In the genomic region with DNA sequence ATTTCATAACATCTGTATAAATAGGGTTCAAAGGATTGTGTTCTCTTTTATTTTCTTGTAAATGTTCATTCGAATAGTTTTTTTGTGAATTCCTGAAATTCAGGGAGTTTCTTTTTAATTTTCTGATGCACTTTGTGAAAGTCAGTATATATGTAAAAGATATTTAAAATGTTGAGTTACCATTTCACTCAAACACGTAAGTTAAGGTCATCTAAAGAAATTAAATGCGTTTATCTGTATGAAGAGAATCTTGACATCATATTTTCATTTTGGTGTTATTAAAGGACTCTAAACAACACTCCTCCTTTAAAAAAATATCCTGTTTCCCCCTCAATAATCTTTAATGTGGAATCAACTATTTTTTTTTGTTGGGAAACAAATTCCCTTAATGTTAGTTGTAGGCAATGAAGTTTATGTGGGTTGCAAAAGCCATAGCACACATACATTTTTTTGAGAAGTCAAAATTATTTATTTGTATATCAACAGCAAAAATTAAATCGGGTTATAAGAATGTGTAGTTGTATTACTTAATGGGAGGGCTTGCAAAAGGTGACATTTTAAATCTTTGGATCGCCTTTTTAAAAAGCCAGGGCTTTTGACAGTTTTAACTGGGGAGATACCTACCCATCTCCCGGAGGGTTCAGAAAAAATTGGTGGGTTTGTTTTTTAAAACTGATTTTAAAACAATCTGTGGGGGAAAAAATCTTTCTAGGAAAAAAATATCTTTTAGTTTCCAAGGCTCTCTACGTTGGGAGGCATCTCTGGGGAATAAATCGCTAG, we compare ENCODE assay signal across 16 mouse cellular contexts. TPM values are rescaled to one million over a fixed set of nuclear protein-coding genes. Genes with fewer than 3 reads are reported as not detected.
A peak's percentile ranks its signal among the peaks of the same experiment; 100 is the strongest.
DNase-seq lines count a peak whose midpoint lies in the region; ATAC-seq and TF ChIP-seq lines count a peak whose summit lies in the region.
"Had no signal": no experiment of that assay in that cellular context is flagged by ENCODE, and none has a peak within 500 bp of the region (broad histone marks: within the 10 kb centered on the region; RNA-seq: fewer than 3 reads in every experiment).

No protein-coding gene starts in this region.

- WGBS in forebrain, embryonic 11.5 days = 9% methylated on average over 8 of the region's 8 CpGs
- 9% methylated on average over 8 of the region's 8 CpGs for WGBS in forebrain, embryonic 10.5 days
- WGBS in forebrain, embryonic 15.5 days = 9% methylated on average over 8 of the region's 8 CpGs
- WGBS in midbrain, embryonic 15.5 days = 10% methylated on average over 8 of the region's 8 CpGs
- WGBS in cerebellum, adult 2 months = 16% methylated on average over 8 of the region's 8 CpGs

- H3K36me3 ChIP-seq in forebrain, embryonic 11.5 days (ENCODE audit: control insufficient read depth, insufficient read depth, low read length) = no peaks in the 10 kb centered on the region
- H3K36me3 ChIP-seq in forebrain, embryonic 10.5 days (replicated peaks) = no peaks in the 10 kb centered on the region
- no peaks in the 10 kb centered on the region for H3K36me3 ChIP-seq in CH12.LX (replicated peaks in 1 of 2; ENCODE audit: control insufficient read depth in 1 of 2, insufficient read depth in 1 of 2, low read length in 1 of 2)
- no peaks in the 10 kb centered on the region for H3K36me3 ChIP-seq in forebrain, embryonic 15.5 days
- no peaks in the 10 kb centered on the region for H3K36me3 ChIP-seq in midbrain, embryonic 15.5 days (replicated peaks)
- H3K36me3 ChIP-seq: neural tube, embryonic 12.5 days had no signal

- TF ChIP-seq EP300 in CH12.LX (IDR thresholded peaks at IDR 0.05; ENCODE audit: low read length) = no peak

- TF ChIP-seq CTCF in CH12.LX (conservative IDR thresholded peaks at IDR 0.05 in 1 of 2, IDR thresholded peaks at IDR 0.05 in 1 of 2; ENCODE audit: low read depth in 2 of 2, low read length in 2 of 2) = no peak
- TF ChIP-seq CTCF in cerebellum, adult 2 months (IDR thresholded peaks at IDR 0.05; ENCODE audit: borderline replicate concordance, insufficient read depth, low read depth, low read length) = no peak

- no peak for DNase-seq in forebrain, embryonic 11.5 days (ENCODE audit: low spot score)
- DNase-seq in forebrain, embryonic 10.5 days (ENCODE audit: extremely low spot score, low spot score) = no peak
- DNase-seq in CH12.LX (ENCODE audit: extremely low read depth) = no peak
- no peak for DNase-seq in layer of hippocampus, postnatal 14 days (ENCODE audit: low spot score in 2 of 2)
- no peak for DNase-seq in cerebellum, adult 2 months
- DNase-seq in lung, adult 18-20 months = no peak
- DNase-seq: kidney, adult 18-20 months; right cerebral cortex, adult 18-20 months had no signal

- peaks cover 47% of the 10 kb centered on the region for H3K4me1 ChIP-seq in forebrain, embryonic 11.5 days (replicated peaks; ENCODE audit: control insufficient read depth, insufficient read depth, low read length)
- peaks cover 80% of the 10 kb centered on the region for H3K4me1 ChIP-seq in forebrain, embryonic 10.5 days
- H3K4me1 ChIP-seq in CH12.LX (ENCODE audit: control insufficient read depth in 1 of 2, insufficient read depth in 2 of 2) = peaks cover 0 to 5% of the 10 kb centered on the region in 2 experiments; a peak in 1 of 4 replicates
- peaks cover 65% of the 10 kb centered on the region for H3K4me1 ChIP-seq in forebrain, embryonic 15.5 days
- peaks cover 63% of the 10 kb centered on the region for H3K4me1 ChIP-seq in midbrain, embryonic 15.5 days
- H3K4me1 ChIP-seq in cerebellum, adult 2 months (ENCODE audit: control insufficient read depth, insufficient read depth, low read length) = no peaks in the 10 kb centered on the region

- in situ Hi-C loops in CH12.LX (cut with MboI; ENCODE audit: low pct_ligation_motif_present, low pct_unique_long_range_greater_than_20kb, low sequenced_read_pairs) = loop anchor here (25.0 kb wide), 2 partner anchors 313 to 638 kb away; no protein-coding TSS in a partner anchor

- H3K79me2 ChIP-seq in CH12.LX (replicated peaks; ENCODE audit: control insufficient read depth, extremely low read depth, insufficient read depth, poor library complexity, severe bottlenecking) = no peaks in the 10 kb centered on the region

- no peak overlapping the region for H3K9ac ChIP-seq in forebrain, embryonic 11.5 days (ENCODE audit: low read length)
- H3K9ac ChIP-seq in CH12.LX (ENCODE audit: insufficient read depth, low read depth) = no peak overlapping the region
- H3K9ac ChIP-seq in forebrain, embryonic 15.5 days (replicated peaks) = no peak overlapping the region
- no peak overlapping the region for H3K9ac ChIP-seq in midbrain, embryonic 15.5 days
- H3K9ac ChIP-seq: liver, embryonic 14.5 days had no signal

- no peak for ATAC-seq in forebrain, embryonic 11.5 days (replicated peaks; ENCODE audit: low FRiP score)
- ATAC-seq in forebrain, embryonic 15.5 days (replicated peaks) = no peak
- no peak for ATAC-seq in midbrain, embryonic 15.5 days (replicated peaks)

- H3K4me2 ChIP-seq in forebrain, embryonic 11.5 days (ENCODE audit: low read depth, low read length, severe bottlenecking) = no peak overlapping the region
- H3K4me2 ChIP-seq in CH12.LX (ENCODE audit: insufficient read depth, low read depth, poor library complexity, severe bottlenecking) = peak overlapping the region; percentile 33; the same call in 1 of the 2 replicates
- 0 out of 2 replicates have a peak overlapping the region, but pooled peaks have one; percentile 37 for H3K4me2 ChIP-seq in forebrain, embryonic 15.5 days (replicated peaks)
- H3K4me2 ChIP-seq in midbrain, embryonic 15.5 days = no peak overlapping the region

- H3K27ac ChIP-seq in forebrain, embryonic 11.5 days (ENCODE audit: low read depth, low read length) = no peak overlapping the region
- H3K27ac ChIP-seq in forebrain, embryonic 10.5 days = no peak overlapping the region
- no peak overlapping the region for H3K27ac ChIP-seq in CH12.LX (ENCODE audit: insufficient read depth, low read depth)
- peak overlapping the region; percentile 85 for H3K27ac ChIP-seq in forebrain, embryonic 15.5 days (replicated peaks)
- H3K27ac ChIP-seq in midbrain, embryonic 15.5 days = no peak overlapping the region
- no peak overlapping the region for H3K27ac ChIP-seq in cerebellum, adult 2 months (ENCODE audit: insufficient read depth, low read length)
- H3K27ac ChIP-seq: heart, adult 2 months; layer of hippocampus, adult 2 months; liver, embryonic 14.5 days; neural tube, embryonic 12.5 days had no signal

- dilution Hi-C loops in CH12.LX (cut with MboI; ENCODE audit: extremely low pct_ligation_motif_present, extremely low pct_unique_long_range_greater_than_20kb, low sequenced_read_pairs) = no loop called here

- TF ChIP-seq POLR2A in CH12.LX (IDR thresholded peaks at IDR 0.05; ENCODE audit: low read depth, low read length) = no peak
- TF ChIP-seq POLR2A in cerebellum, adult 2 months (IDR thresholded peaks at IDR 0.05; ENCODE audit: borderline replicate concordance, insufficient read depth, low read length) = no peak

- H3K4me3 ChIP-seq in forebrain, embryonic 11.5 days (ENCODE audit: low read depth, low read length) = peak overlapping the region; percentile 5; the same call in 1 of the 2 replicates
- no peak overlapping the region for H3K4me3 ChIP-seq in forebrain, embryonic 10.5 days
- peak overlapping the region in 1 of 3 experiments; percentile 34 for H3K4me3 ChIP-seq in CH12.LX (replicated peaks in 1 of 3; ENCODE audit: low read depth in 2 of 3, low read length in 2 of 3, poor library complexity in 1 of 3)
- H3K4me3 ChIP-seq in forebrain, embryonic 15.5 days = peak overlapping the region; percentile 51
- H3K4me3 ChIP-seq in midbrain, embryonic 15.5 days = peak overlapping the region; percentile 22
- H3K4me3 ChIP-seq in cerebellum, adult 2 months (replicated peaks; ENCODE audit: insufficient read depth, low read depth, low read length) = no peak overlapping the region
- H3K4me3 ChIP-seq: heart, adult 2 months had no signal

- peaks cover 73% of the 10 kb centered on the region for H3K27me3 ChIP-seq in forebrain, embryonic 11.5 days (ENCODE audit: control insufficient read depth, insufficient read depth, low read length)
- H3K27me3 ChIP-seq in forebrain, embryonic 10.5 days (ENCODE audit: poor library complexity, severe bottlenecking) = peaks cover 100% of the 10 kb centered on the region
- H3K27me3 ChIP-seq in CH12.LX (replicated peaks) = peaks cover 31% of the 10 kb centered on the region
- H3K27me3 ChIP-seq in forebrain, embryonic 15.5 days = peaks cover 26% of the 10 kb centered on the region
- H3K27me3 ChIP-seq in midbrain, embryonic 15.5 days (replicated peaks) = peaks cover 47% of the 10 kb centered on the region
- peaks cover 32% of the 10 kb centered on the region; the same call in 1 of the 2 replicates for H3K27me3 ChIP-seq in cerebellum, adult 2 months (ENCODE audit: control insufficient read depth, insufficient read depth, low read length)

- TF ChIP-seq RAD21 in CH12.LX (IDR thresholded peaks at IDR 0.05; ENCODE audit: low read depth, low read length) = no peak

- H3K9me3 ChIP-seq in forebrain, embryonic 11.5 days (ENCODE audit: control insufficient read depth, low read length) = no peaks in the 10 kb centered on the region
- H3K9me3 ChIP-seq in forebrain, embryonic 10.5 days = no peaks in the 10 kb centered on the region
- peaks cover 19% of the 10 kb centered on the region for H3K9me3 ChIP-seq in CH12.LX (replicated peaks; ENCODE audit: low read length)
- no peaks in the 10 kb centered on the region for H3K9me3 ChIP-seq in forebrain, embryonic 15.5 days
- no peaks in the 10 kb centered on the region for H3K9me3 ChIP-seq in midbrain, embryonic 15.5 days
- H3K9me3 ChIP-seq: neural tube, embryonic 12.5 days had no signal

RNA-seq across cellular contexts. Expression of a gene that starts 3.7 kb away (rescaled TPM):
- 5.5 and 8.2 TPM in 2 replicates for polyA plus RNA-seq in forebrain, embryonic 11.5 days (2014; fragmentation: Nextera tagmentation; extraction: Ambion mirVana)
- 0.94 and 1.1 TPM in 2 replicates for polyA plus RNA-seq in forebrain, embryonic 10.5 days (2016; fragmentation: Nextera tagmentation; extraction: Ambion mirVana)
- total RNA-seq in CH12.LX (2012; rRNA removed) = 0.13 and 0.55 TPM in 2 replicates
- total RNA-seq in CH12.LX (2014; rRNA removed) = not detected in 2 replicates
- not detected in 2 replicates for polyA plus RNA-seq in CH12.LX (2012; ENCODE audit: insufficient read length, low read depth)
- polyA plus RNA-seq in forebrain, embryonic 15.5 days (2015; fragmentation: Nextera tagmentation; extraction: Ambion mirVana) = 12.4 and 13.5 TPM in 2 replicates
- polyA plus RNA-seq in midbrain, embryonic 15.5 days (2015; fragmentation: Nextera tagmentation; extraction: Ambion mirVana) = 3.5 and 5.3 TPM in 2 replicates
- 1 to 10 TPM; 4.6 to 4.8 TPM for total RNA-seq in layer of hippocampus, postnatal 14 days (2021)
- polyA plus RNA-seq in cerebellum, adult 2 months (2012; rRNA removed) = 0.06 and 0.07 TPM in 2 replicates
- total RNA-seq: heart, adult 2 months; heart, postnatal 25 days had no signal
- polyA plus RNA-seq: heart, adult 2 months; spleen, adult 2 months had no signal

RNA-seq across cellular contexts. Expression of a gene that starts 37.0 kb away (rescaled TPM):
- polyA plus RNA-seq in forebrain, embryonic 11.5 days (2014; fragmentation: Nextera tagmentation; extraction: Ambion mirVana) = 11.7 and 14.0 TPM in 2 replicates
- 12.8 and 13.8 TPM in 2 replicates for polyA plus RNA-seq in forebrain, embryonic 10.5 days (2016; fragmentation: Nextera tagmentation; extraction: Ambion mirVana)
- total RNA-seq in CH12.LX (2012; rRNA removed) (6.0 and 6.6 TPM in 2 replicates), CH12.LX (2014; rRNA removed) (10.2 and 11.1 TPM in 2 replicates)
- polyA plus RNA-seq in CH12.LX (2012; ENCODE audit: insufficient read length, low read depth) = 14.8 and 19.2 TPM in 2 replicates
- 8.5 and 9.3 TPM in 2 replicates for polyA plus RNA-seq in forebrain, embryonic 15.5 days (2015; fragmentation: Nextera tagmentation; extraction: Ambion mirVana)
- polyA plus RNA-seq in midbrain, embryonic 15.5 days (2015; fragmentation: Nextera tagmentation; extraction: Ambion mirVana) = 6.9 and 7.7 TPM in 2 replicates
- 10 to 100 TPM; 15.0 to 16.8 TPM for total RNA-seq in layer of hippocampus, postnatal 14 days (2021)
- 31.3 and 31.7 TPM in 2 replicates for polyA plus RNA-seq in cerebellum, adult 2 months (2012; rRNA removed)

RNA-seq across cellular contexts. Expression of a gene that starts 37.0 kb away (rescaled TPM):
- 18.2 and 18.6 TPM in 2 replicates for polyA plus RNA-seq in forebrain, embryonic 11.5 days (2014; fragmentation: Nextera tagmentation; extraction: Ambion mirVana)
- polyA plus RNA-seq in forebrain, embryonic 10.5 days (2016; fragmentation: Nextera tagmentation; extraction: Ambion mirVana) = 13.3 and 14.0 TPM in 2 replicates
- total RNA-seq in CH12.LX (2012; rRNA removed) (4.8 and 5.2 TPM in 2 replicates), CH12.LX (2014; rRNA removed) (3.8 and 4.6 TPM in 2 replicates)
- polyA plus RNA-seq in CH12.LX (2012; ENCODE audit: insufficient read length, low read depth) = 14.3 and 15.6 TPM in 2 replicates
- 28.5 and 30.5 TPM in 2 replicates for polyA plus RNA-seq in forebrain, embryonic 15.5 days (2015; fragmentation: Nextera tagmentation; extraction: Ambion mirVana)
- polyA plus RNA-seq in midbrain, embryonic 15.5 days (2015; fragmentation: Nextera tagmentation; extraction: Ambion mirVana) = 26.2 and 27.4 TPM in 2 replicates
- 10 to 100 TPM; 25.7 to 25.9 TPM for total RNA-seq in layer of hippocampus, postnatal 14 days (2021)
- polyA plus RNA-seq in cerebellum, adult 2 months (2012; rRNA removed) = 29.2 TPM in 2 replicates

RNA-seq across cellular contexts. Expression of a gene that starts 56.7 kb away (rescaled TPM):
- polyA plus RNA-seq in forebrain, embryonic 11.5 days (2014; fragmentation: Nextera tagmentation; extraction: Ambion mirVana) = 99.8 and 110 TPM in 2 replicates
- polyA plus RNA-seq in forebrain, embryonic 10.5 days (2016; fragmentation: Nextera tagmentation; extraction: Ambion mirVana) = 111 and 112 TPM in 2 replicates
- total RNA-seq in CH12.LX (2012; rRNA removed) (114 and 127 TPM in 2 replicates), CH12.LX (2014; rRNA removed) (175 and 213 TPM in 2 replicates)
- polyA plus RNA-seq in CH12.LX (2012; ENCODE audit: insufficient read length, low read depth) = 182 TPM in 2 replicates
- 97.2 and 99.5 TPM in 2 replicates for polyA plus RNA-seq in forebrain, embryonic 15.5 days (2015; fragmentation: Nextera tagmentation; extraction: Ambion mirVana)
- polyA plus RNA-seq in midbrain, embryonic 15.5 days (2015; fragmentation: Nextera tagmentation; extraction: Ambion mirVana) = 84.1 and 91.3 TPM in 2 replicates
- 100 to 1,000 TPM; 120 to 128 TPM for total RNA-seq in layer of hippocampus, postnatal 14 days (2021)
- polyA plus RNA-seq in cerebellum, adult 2 months (2012; rRNA removed) = 59.7 and 61.3 TPM in 2 replicates

Comparison
In these comparisons a context has a peak if more than half of its experiments do, and no peak if none do; other contexts are left out.
1. H3K4me2 ChIP-seq: peak in CH12.LX (single experiment) and forebrain, embryonic 15.5 days (single experiment); none in forebrain, embryonic 11.5 days (single experiment) and midbrain, embryonic 15.5 days (single experiment).
2. H3K4me3 ChIP-seq: peak in forebrain, embryonic 11.5 days (single experiment), forebrain, embryonic 15.5 days (single experiment) and midbrain, embryonic 15.5 days (single experiment); none in forebrain, embryonic 10.5 days (single experiment) and cerebellum, adult 2 months (single experiment).